Mouse (Mus musculus) limb, embryonic 10.5 days (tissue): ENCODE data around the gene Med13. TPM values are rescaled to one million over a fixed set of nuclear protein-coding genes. Genes with fewer than 3 reads are reported as not detected.

Experiments
- DNase-seq: peaks from one replicate; pipeline ENCODE4 v3.0.0-alpha.2; 2017; ENCODE audit warnings: low spot score
- H3K27ac ChIP-seq: fragments of 300-500 bp; sonication (generic); 2 replicates; pipeline ENCODE4 v1.5.1; 2016; ENCODE audit warnings: mild to moderate bottlenecking
- H3K27me3 ChIP-seq: fragments of 300-500 bp; sonication (generic); 2 replicates; pipeline ENCODE4 v1.6.1; 2016; ENCODE audit warnings: low read depth, mild to moderate bottlenecking; ENCODE audit not compliant: poor library complexity, severe bottlenecking
- H3K36me3 ChIP-seq: fragments of 300-500 bp; sonication (generic); 2 replicates; pipeline ENCODE4 v1.6.1; 2016; ENCODE audit warnings: mild to moderate bottlenecking, moderate library complexity
- H3K4me1 ChIP-seq: fragments of 300-500 bp; sonication (generic); 2 replicates; pipeline ENCODE4 v1.6.1; 2016
- H3K4me3 ChIP-seq: fragments of 300-500 bp; sonication (generic); 2 replicates; pipeline ENCODE4 v1.5.1; 2016; ENCODE audit warnings: mild to moderate bottlenecking, moderate library complexity
- H3K9me3 ChIP-seq: fragments of 300-500 bp; sonication (generic); replicated peaks from 2 replicates; pipeline ENCODE4 v1.6.1; 2016; ENCODE audit warnings: mild to moderate bottlenecking
- WGBS: fragments of 180-500 bp; shearing (Covaris S2); methylation state at CpG from one replicate; pipeline ENCODE4 v1.1.7; 2016; 5-methylcytosine and 5-hydroxymethylcytosine counted together
- polyA plus RNA-seq: library from polyadenylated mRNA; unstranded; fragments of >200 nt; fragmentation: Nextera tagmentation; extraction: Ambion mirVana; gene quantifications from 2 replicates; pipeline ENCODE4 v1.2.1, GENCODE M21; 2016

The Med13 gene
- 6.6 and 8.8 TPM in 2 replicates for polyA plus RNA-seq

DNA sequence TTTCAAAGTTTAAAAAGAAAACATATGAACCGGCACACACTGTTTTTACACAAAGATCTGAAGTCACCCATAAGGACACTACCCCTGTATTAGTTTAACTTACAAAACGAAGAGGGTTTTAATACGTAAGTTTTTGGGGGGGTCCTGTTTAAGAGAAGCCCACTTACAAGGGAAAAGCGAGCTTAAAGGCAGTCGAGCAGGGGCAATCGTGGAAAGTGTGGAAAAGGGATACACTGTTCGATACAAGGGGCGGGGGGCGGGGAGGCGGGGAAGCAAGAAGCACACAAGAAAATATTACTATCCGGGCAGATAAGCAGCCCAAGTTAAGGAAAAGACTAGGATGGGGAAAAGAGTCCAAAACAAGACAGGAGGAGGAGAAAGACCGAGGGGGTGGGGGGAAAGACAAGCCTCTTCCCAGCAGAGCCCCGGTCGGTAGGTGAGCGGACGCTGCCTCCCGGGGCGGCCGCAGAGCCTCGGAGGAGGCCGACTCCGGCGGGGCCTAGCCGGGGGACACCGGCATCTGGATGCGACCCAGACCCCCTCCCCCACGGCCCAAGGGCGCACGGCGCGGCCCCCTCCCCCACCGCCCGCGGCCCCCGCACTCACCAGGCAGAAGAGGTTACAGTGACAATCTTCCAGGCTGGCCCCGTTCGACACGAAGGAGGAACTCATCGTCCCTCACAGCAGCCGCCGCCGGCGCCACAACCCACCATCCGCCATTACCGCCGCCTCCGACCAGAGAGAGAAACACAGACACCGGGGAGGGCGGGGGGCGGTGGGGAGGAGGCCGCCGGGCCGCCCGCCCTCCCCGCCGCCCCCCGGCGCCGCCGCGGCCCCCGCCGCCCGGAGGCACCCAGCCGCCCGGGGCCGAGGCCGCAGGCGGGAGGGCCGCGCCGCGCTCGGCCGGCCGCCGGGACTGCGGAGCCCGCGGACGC is at the start of gene Med13:
Gene Med13, minus strand, starts transcription at position 749 of the 935 bp plus-strand sequence.
- no peaks in the 10 kb centered on the region for H3K9me3 ChIP-seq
- peak within 1 kb of the TSS; percentile 97 for H3K27ac ChIP-seq
- DNase-seq: peak; percentile 82
- WGBS: under 1% methylated on average over 77 of the region's 81 CpGs
- H3K27me3 ChIP-seq: no peaks in the 10 kb centered on the region
- peak within 1 kb of the TSS; percentile 96 for H3K4me3 ChIP-seq
- H3K36me3 ChIP-seq: peaks cover 29% of the 10 kb centered on the region
- H3K4me1 ChIP-seq: peaks cover 12% of the 10 kb centered on the region; the same call in 1 of the 2 replicates

DNA sequence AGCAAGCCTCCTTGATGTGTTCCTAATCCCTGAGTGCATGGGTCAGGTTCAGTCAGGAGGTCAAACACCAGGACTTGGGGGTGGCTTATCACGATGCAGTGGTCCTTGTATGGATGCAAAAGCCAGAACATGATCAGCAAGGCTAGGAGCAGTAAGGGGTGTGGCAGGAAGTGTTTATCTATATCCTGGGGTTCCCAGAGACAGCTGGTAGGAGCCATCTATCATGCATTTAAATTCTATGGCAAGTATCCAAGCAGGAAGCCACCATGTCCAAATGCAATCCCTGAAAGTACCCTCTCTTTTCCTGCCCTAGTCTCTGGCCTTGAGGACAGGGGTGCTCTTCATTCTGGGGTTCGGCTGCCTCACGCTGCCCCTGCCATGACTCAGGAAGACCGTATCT is 47.2 kb upstream of the Med13 start:
- WGBS: 80% methylated on average over 4 of the region's 4 CpGs
- H3K9me3 ChIP-seq: no peaks in the 10 kb centered on the region
- no peak for DNase-seq
- H3K36me3 ChIP-seq: no peaks in the 10 kb centered on the region
- H3K27me3 ChIP-seq: no peaks in the 10 kb centered on the region
- no peak overlapping the region for H3K27ac ChIP-seq
- peaks cover 9% of the 10 kb centered on the region for H3K4me1 ChIP-seq
- H3K4me3 ChIP-seq: no peak overlapping the region

DNA sequence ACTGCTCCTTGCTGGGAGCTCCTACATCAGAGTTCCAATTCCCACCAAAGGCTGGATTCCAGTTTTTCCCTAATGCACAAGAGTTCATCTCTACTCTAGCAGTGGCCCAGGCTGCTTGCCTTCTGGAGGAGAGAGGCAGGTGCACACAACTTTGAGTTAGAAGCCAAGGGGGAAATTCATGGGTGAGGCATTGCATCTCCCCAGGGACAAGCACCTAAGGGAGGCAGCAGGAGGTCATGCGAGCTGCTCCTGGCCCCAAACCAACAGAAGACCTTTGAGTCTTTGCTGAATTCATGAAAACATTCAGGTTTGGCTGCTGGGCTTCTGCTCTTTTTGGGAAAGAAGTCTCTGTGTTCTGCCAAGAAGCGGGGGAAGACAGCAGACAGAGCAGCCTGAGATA is 46.4 kb upstream of the Med13 start:
- no peaks in the 10 kb centered on the region for H3K9me3 ChIP-seq
- H3K4me3 ChIP-seq: no peak overlapping the region
- no peak for DNase-seq
- 92% methylated on average over 2 of the region's 2 CpGs for WGBS
- peaks cover 4% of the 10 kb centered on the region; the same call in 1 of the 2 replicates for H3K4me1 ChIP-seq
- H3K27ac ChIP-seq: no peak overlapping the region
- no peaks in the 10 kb centered on the region for H3K27me3 ChIP-seq
- no peaks in the 10 kb centered on the region for H3K36me3 ChIP-seq

DNA sequence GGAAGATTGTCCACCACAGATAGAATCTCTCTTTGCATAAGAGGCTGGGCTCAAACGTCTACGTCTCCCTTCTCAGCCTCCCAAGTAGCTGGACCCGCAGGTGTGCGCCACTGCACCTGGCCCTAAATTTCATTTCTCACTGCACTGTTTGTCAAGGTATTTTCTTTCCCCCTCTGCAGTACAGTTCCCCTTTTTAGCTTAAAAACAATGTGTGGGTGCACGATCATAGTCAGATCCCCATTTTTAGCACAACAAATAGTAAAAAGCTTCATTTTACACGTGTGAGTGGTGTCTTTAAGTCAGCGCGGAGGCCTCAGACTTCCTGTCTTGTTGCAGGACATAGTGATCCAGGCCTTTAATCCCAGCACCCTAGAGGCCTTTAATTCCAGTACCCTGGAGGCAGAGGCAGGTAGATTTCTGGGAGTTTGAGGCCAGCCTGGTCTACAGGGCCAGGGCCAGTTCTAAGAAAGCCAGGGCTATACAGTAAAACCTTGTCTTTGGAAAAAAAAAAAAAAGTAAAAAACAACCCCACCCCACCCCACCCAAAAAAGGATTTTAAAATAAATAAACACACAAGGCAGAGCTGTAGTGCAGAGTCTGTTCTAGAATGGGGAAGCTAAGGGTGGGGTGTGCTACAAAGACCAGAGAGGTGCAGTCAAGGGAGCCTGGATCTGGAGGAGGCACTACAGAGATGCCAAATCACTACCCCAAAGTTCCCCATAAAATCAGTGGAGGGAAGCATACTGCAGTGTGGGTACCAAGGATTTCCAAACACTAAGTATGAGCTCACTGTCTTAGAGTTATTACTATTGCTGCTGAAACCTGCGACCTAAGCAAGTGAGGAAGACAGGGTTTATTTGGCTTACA is 42.1 kb upstream of the Med13 start:
- WGBS: 92% methylated on average over 9 of the region's 9 CpGs
- no peak overlapping the region for H3K4me3 ChIP-seq

DNA sequence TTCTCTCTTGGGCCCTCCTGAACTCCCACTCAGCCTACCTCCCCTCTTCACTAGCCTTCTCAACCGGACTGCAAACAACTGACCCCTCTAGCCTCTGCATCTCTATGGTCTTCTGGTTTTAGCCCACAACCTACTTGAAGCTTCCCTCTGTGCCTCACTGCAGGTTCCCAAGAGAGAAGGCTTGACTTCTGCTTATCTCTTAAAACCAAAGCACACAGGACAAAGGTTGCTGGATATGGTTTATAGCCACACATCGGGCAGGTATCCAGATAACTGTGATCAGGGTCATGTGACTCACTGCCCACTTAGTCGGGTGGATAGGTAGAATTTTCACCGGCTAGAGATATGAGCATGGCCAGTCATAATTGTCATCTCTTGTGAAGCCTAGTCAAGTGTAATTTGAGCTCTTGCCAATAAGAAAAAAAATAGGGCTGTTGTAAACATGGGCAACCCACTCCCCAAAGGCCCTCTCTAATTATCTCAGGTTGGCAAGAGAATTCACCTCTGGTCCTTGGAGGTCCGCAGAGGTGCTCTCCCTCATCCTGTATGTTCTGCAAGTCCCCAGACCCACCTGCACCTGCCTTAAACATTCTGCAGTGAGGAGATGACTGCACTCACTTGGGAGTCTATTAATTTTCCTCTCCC is 39.7 kb upstream of the Med13 start:
- Histone ChIP-seq H3K9me3 (no peaks in the 10 kb centered on the region), H3K4me1 (peaks cover 18% of the 10 kb centered on the region), H3K4me3 (no peak overlapping the region), H3K27me3 (no peaks in the 10 kb centered on the region), H3K27ac (no peak overlapping the region), H3K36me3 (no peaks in the 10 kb centered on the region)
- DNase-seq: no peak
- 87% methylated on average over 5 of the region's 5 CpGs for WGBS

More for the DNA sequence above, 42.1 kb upstream of the Med13 start:
- Histone ChIP-seq H3K4me1 (peaks cover 21% of the 10 kb centered on the region), H3K27ac (no peak overlapping the region), H3K36me3 (no peaks in the 10 kb centered on the region), H3K27me3 (no peaks in the 10 kb centered on the region), H3K9me3 (no peaks in the 10 kb centered on the region)
- DNase-seq: no peak

DNA sequence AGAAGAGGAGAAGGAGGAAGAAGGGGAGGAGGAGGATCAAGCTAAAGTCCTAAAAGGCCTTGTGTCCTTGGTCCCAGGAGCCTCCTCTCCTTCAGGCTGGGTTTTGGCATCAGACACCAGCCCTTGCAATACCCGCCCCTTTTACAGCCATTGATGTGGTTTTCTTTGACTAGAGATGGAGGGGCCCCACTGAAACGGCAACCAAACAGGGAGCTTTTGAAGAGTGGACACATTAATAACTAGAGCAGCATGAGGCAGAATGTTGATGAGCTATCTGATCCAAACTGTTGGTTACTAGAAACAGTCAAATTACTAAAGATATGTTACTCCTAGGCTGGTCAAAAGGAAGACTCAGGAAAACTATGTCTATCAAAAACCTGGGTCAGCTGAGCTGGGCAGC is 39.1 kb upstream of the Med13 start:
- 47% methylated on average over 2 of the region's 2 CpGs for WGBS
- Histone ChIP-seq H3K4me3 (no peak overlapping the region), H3K36me3 (no peaks in the 10 kb centered on the region), H3K4me1 (peaks cover 18% of the 10 kb centered on the region), H3K27ac (no peak overlapping the region), H3K27me3 (no peaks in the 10 kb centered on the region), H3K9me3 (no peaks in the 10 kb centered on the region)
- no peak for DNase-seq

DNA sequence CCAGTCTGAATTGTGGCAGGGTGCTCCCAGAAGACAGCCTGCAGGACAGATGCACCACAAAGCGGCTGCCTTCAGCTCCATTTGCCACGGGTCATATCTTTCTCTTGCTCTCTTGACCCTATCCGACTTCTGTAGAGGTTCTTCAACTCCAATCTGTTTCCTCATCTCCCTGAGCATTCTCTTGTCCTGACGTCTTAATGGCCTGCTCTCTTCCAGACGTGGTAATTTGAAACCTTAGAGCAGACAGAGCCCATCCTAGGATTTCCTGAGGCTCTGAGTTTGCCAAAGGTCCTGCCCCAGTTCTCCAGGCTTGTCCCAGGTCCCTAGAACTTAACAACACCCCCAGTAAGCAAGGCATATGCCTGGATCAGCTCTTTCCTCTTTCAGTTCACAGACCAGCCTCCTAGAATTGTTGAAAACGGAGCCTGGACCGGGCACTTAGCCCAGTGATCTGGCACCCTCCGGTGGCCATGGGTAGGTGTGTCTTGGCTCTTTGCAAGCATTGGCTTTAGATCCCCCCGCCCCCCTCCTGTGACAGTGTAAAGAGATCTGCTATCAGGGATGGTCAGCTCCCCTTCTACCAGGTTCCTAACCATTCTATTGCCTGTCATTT is 38.2 kb upstream of the Med13 start:
- peak; percentile 49 for DNase-seq
- Histone ChIP-seq H3K4me3 (0 out of 2 replicates have a peak overlapping the region, but pooled peaks have one; percentile 21), H3K27ac (no peak overlapping the region), H3K27me3 (no peaks in the 10 kb centered on the region), H3K36me3 (no peaks in the 10 kb centered on the region), H3K4me1 (peaks cover 18% of the 10 kb centered on the region), H3K9me3 (no peaks in the 10 kb centered on the region)
- WGBS: 3% methylated on average over 9 of the region's 9 CpGs

DNA sequence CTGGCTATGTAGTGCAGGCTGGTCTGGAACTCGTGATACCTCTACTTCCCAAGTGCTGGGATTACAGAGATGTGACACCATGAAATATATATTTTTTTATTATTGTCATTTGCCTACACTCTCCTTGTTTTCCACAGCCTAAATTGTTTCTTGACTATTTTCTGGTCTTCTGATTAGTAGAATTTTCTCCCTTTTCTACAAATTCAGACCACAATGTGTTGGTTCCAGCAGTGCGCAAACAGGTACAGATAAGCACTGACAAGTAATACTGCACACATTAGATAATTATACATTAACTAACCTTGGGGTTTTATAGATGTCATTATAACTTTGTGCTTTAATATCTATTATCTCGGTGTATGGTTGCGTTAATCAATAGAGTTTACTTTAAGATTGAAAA is 37.7 kb upstream of the Med13 start:
- no peak for DNase-seq
- Histone ChIP-seq H3K27me3 (no peaks in the 10 kb centered on the region), H3K4me3 (no peak overlapping the region), H3K36me3 (no peaks in the 10 kb centered on the region), H3K4me1 (peaks cover 18% of the 10 kb centered on the region), H3K27ac (no peak overlapping the region), H3K9me3 (no peaks in the 10 kb centered on the region)
- 89% methylated on average over 4 of the region's 4 CpGs for WGBS

DNA sequence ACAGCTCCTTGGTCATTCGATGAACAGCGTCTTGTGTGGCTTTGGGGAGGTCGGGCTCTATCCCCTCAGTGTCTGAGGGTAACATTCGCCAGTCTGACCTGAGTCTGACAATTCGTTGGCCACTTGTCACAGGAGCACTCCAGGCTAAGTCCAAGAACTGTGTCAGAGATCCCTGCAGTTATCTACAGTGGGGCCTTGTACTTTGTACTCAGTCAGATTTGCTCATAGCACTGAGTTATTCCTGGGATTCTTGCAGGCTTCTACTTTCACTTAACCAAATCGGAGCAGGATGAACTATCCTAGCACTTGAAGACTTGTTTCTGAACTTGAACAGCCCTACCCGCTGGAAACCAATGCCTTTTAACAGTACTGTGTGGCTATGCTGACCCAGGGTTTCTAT is 34.3 kb upstream of the Med13 start:
- no peak overlapping the region for H3K4me3 ChIP-seq
- no peak overlapping the region for H3K27ac ChIP-seq
- H3K4me1 ChIP-seq: peaks cover 17% of the 10 kb centered on the region
- 90% methylated on average over 7 of the region's 7 CpGs for WGBS
- no peaks in the 10 kb centered on the region for H3K9me3 ChIP-seq
- H3K27me3 ChIP-seq: no peaks in the 10 kb centered on the region
- DNase-seq: no peak
- no peaks in the 10 kb centered on the region for H3K36me3 ChIP-seq

DNA sequence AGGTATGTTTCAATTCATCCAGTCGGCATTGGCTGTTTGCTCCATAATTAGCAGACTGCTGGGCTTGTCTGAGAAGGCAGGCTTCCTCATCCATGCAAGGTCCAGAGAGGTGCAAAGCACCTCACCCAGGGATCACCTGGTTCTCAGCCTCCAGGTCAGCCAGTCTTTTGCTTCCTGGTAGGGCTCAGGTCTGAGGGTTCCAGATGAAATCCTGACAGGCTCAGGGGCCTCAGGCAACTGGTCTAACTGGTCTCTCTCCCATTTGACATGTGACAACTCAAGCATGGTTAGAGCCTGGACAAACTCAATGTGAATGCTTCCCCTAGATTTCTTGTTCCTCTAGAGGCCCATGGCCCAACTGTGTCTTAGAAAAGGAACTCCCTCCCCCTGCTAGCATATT is 32.9 kb upstream of the Med13 start:
- Histone ChIP-seq H3K27me3 (no peaks in the 10 kb centered on the region), H3K4me3 (no peak overlapping the region), H3K9me3 (no peaks in the 10 kb centered on the region), H3K4me1 (peaks cover 18% of the 10 kb centered on the region), H3K27ac (no peak overlapping the region), H3K36me3 (no peaks in the 10 kb centered on the region)
- 77% methylated on average over 1 of the region's 1 CpGs for WGBS
- no peak for DNase-seq

DNA sequence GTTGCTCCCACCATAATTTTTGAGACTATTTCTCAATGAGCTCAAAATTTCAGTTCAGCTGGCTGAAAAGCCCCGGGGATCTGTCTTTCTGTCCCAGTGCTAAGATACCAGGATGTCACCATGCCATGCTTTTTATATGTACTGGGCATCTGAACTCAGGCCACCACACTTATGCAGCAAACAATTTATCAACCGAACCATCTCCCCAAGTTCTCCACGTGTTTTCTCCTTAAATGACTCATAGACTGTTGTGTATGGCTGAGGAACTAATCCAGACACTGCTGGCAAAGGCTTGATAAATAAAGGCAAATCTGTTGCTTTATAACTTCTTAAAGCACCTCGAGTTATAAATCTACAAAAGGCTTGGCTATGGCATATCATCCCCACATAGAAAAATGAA is 32.1 kb upstream of the Med13 start:
- WGBS: 80% methylated on average over 4 of the region's 4 CpGs
- Histone ChIP-seq H3K4me1 (peaks cover 18% of the 10 kb centered on the region; the same call in 1 of the 2 replicates), H3K36me3 (no peaks in the 10 kb centered on the region), H3K4me3 (no peak overlapping the region), H3K27me3 (no peaks in the 10 kb centered on the region), H3K9me3 (no peaks in the 10 kb centered on the region), H3K27ac (no peak overlapping the region)
- DNase-seq: no peak

DNA sequence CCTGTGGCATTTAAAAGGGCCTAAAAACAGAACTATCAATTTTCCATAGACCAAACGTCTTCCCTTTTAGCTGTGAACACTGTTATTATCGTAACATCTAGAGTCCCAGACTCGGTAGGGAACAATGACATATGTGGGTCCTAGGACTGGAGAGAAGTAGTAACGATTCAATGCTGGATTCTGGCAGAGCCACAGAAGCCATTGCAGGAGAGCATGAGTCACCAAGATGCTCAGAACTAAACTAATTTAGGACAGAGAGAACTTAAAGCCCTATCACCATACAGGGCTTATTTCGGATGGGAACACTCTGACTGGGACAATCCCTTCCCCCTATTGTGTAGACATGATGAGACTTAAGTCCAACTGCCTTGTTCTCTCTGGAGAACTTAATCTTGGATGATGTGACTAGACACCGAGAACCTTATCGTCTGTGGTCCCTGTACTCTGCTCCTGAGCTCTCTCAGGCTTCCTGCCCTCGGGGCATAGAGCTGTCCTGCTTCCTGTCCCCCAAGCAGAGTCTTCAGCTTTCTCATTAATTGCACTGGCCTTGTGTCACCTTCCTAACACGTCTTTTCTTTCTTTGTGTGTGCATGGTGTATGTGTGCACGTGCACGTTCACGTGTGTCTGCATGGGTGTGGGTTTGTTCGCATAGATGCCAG is 31.5 kb upstream of the Med13 start:
- 87% methylated on average over 13 of the region's 13 CpGs for WGBS
- H3K36me3 ChIP-seq: no peaks in the 10 kb centered on the region
- DNase-seq: no peak
- no peaks in the 10 kb centered on the region for H3K27me3 ChIP-seq
- H3K4me3 ChIP-seq: no peak overlapping the region
- no peak overlapping the region for H3K27ac ChIP-seq
- peaks cover 18% of the 10 kb centered on the region; the same call in 1 of the 2 replicates for H3K4me1 ChIP-seq
- no peaks in the 10 kb centered on the region for H3K9me3 ChIP-seq
